Mouse (Mus musculus) brain, embryonic 14.5 days (tissue): Measurements from ENCODE around the gene Ccne1.

Source experiments
- CTCF ChIP-seq: fragments of 200-500 bp; IDR thresholded peaks from 2 replicates; pipeline ENCODE4 v1.5.1; 2012; ENCODE audit warnings: inconsistent platforms, mild to moderate bottlenecking, moderate library complexity, borderline replicate concordance; ENCODE audit not compliant: insufficient read depth, insufficient read length; ENCODE audit errors: extremely low read depth
- POLR2A ChIP-seq: fragments of 200-500 bp; IDR thresholded peaks from 2 replicates; pipeline ENCODE4 v1.6.1; 2012; ENCODE audit warnings: mild to moderate bottlenecking, inconsistent platforms, borderline replicate concordance; ENCODE audit not compliant: poor library complexity, insufficient read depth, insufficient read length, severe bottlenecking; ENCODE audit errors: extremely low read depth

DNA sequence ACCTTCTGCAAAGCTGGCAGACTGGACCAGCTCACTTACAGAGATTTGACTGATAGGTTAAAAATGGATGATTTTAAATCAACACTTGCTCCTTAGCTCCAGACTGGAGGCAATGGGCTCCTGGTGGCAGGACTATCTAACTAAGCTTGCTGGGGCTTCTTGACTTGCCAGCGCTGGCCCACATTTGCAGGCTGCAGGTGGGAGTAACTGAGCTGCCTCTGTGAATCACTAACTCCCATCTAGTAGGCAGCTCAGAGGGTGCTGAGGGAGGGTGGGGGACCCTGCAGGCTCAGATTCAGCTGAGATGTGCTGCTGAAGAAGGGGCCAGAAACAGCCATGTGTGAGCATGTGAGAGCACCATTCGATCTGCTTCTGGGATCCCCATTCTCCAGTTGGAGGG lies 51.3 kb downstream of the Ccne1 start:
- TF ChIP-seq CTCF (no peak), POLR2A (no peak)
